Mouse (Mus musculus): Measurements from ENCODE around the gene Krtap3-1. TPM values are rescaled to one million over a fixed set of nuclear protein-coding genes. Genes with fewer than 3 reads are reported as not detected.

The Krtap3-1 gene
- total RNA-seq, 2 experiments from 2014 or later: not detected

- no peak for ATAC-seq (replicated peaks; ENCODE audit: poor library complexity)
These were observed 26.7 kb downstream of the Krtap3-1 start for GRCm38 (mm10) chr11:99539721-99540120.

- ATAC-seq (replicated peaks; ENCODE audit: poor library complexity): no peak
These were observed 45.1 kb downstream of the Krtap3-1 start, which contains the start of gene Krt39 for GRCm38 (mm10) chr11:99521288-99521860. Gene Krt39, minus strand, starts transcription at chr11:99521338.

Other genes with a start within 250 kb of the Krtap3-1 start
Only the 30 nearest of the 37 such genes appear.
- gene Krt27, start 215.5 kb downstream of the Krtap3-1 start, total RNA-seq (2015): not detected in 2 replicates
- gene Krt27, start 215.5 kb downstream of the Krtap3-1 start, total RNA-seq (2017): not detected in 2 replicates
- gene Krt28, start 191.7 kb downstream of the Krtap3-1 start, total RNA-seq (2015): not detected in 2 replicates
- gene Krt28, start 191.7 kb downstream of the Krtap3-1 start, total RNA-seq (2017): not detected in 2 replicates
- 2.3 and 7.2 TPM in 2 replicates for gene Krt10, start 177.3 kb downstream of the Krtap3-1 start, total RNA-seq (2015)
- gene Krt10, start 177.3 kb downstream of the Krtap3-1 start, total RNA-seq (2017): 0.47 TPM in 1 of 2 replicates, not detected in the other
- gene Krt12, start 144.4 kb downstream of the Krtap3-1 start, total RNA-seq (2015): not detected in 2 replicates
- not detected in 2 replicates for gene Krt12, start 144.4 kb downstream of the Krtap3-1 start, total RNA-seq (2017)
- not detected in 2 replicates for gene Krt20, start 128.5 kb downstream of the Krtap3-1 start, total RNA-seq (2015)
- not detected in 2 replicates for gene Krt20, start 128.5 kb downstream of the Krtap3-1 start, total RNA-seq (2017)
- not detected in 2 replicates for gene Krt23, start 73.5 kb downstream of the Krtap3-1 start, total RNA-seq (2015)
- not detected in 2 replicates for gene Krt23, start 73.5 kb downstream of the Krtap3-1 start, total RNA-seq (2017)
- gene Krt39, start 45.3 kb downstream of the Krtap3-1 start, total RNA-seq (2015): not detected in 2 replicates
- gene Krt39, start 45.3 kb downstream of the Krtap3-1 start, total RNA-seq (2017): not detected in 2 replicates
- not detected in 2 replicates for gene Krt40, start 23.5 kb downstream of the Krtap3-1 start, total RNA-seq (2015)
- gene Krt40, start 23.5 kb downstream of the Krtap3-1 start, total RNA-seq (2017): not detected in 2 replicates
- not detected in 2 replicates for gene Krtap3-3, start 15.8 kb downstream of the Krtap3-1 start, total RNA-seq (2015)
- not detected in 2 replicates for gene Krtap3-3, start 15.8 kb downstream of the Krtap3-1 start, total RNA-seq (2017)
- not detected in 2 replicates for gene Krtap3-2, start 9.8 kb downstream of the Krtap3-1 start, total RNA-seq (2015)
- gene Krtap3-2, start 9.8 kb downstream of the Krtap3-1 start, total RNA-seq (2017): not detected in 2 replicates
- gene Gm11939, start 7.2 kb downstream of the Krtap3-1 start, total RNA-seq (2015): not detected in 2 replicates
- not detected in 2 replicates for gene Gm11939, start 7.2 kb downstream of the Krtap3-1 start, total RNA-seq (2017)
- gene Krtap1-5, start 14.4 kb upstream of the Krtap3-1 start, total RNA-seq (2015): not detected in 2 replicates
- gene Krtap1-5, start 14.4 kb upstream of the Krtap3-1 start, total RNA-seq (2017): not detected in 2 replicates
- not detected in 2 replicates for gene Krtap1-4, start 17.0 kb upstream of the Krtap3-1 start, total RNA-seq (2015)
- gene Krtap1-4, start 17.0 kb upstream of the Krtap3-1 start, total RNA-seq (2017): not detected in 2 replicates
- not detected in 2 replicates for gene Krtap1-3, start 24.7 kb upstream of the Krtap3-1 start, total RNA-seq (2015)
- not detected in 2 replicates for gene Krtap1-3, start 24.7 kb upstream of the Krtap3-1 start, total RNA-seq (2017)
- gene Krtap9-3, start 31.5 kb upstream of the Krtap3-1 start, total RNA-seq (2015): not detected in 2 replicates
- not detected in 2 replicates for gene Krtap9-3, start 31.5 kb upstream of the Krtap3-1 start, total RNA-seq (2017)
- gene Gm11938, start 36.7 kb upstream of the Krtap3-1 start, total RNA-seq (2015): not detected in 2 replicates
- not detected in 2 replicates for gene Gm11938, start 36.7 kb upstream of the Krtap3-1 start, total RNA-seq (2017)
- gene Gm11937, start 43.6 kb upstream of the Krtap3-1 start, total RNA-seq (2015): not detected in 2 replicates
- not detected in 2 replicates for gene Gm11937, start 43.6 kb upstream of the Krtap3-1 start, total RNA-seq (2017)
- gene Krtap2-4, start 48.2 kb upstream of the Krtap3-1 start, total RNA-seq (2015): not detected in 2 replicates
- not detected in 2 replicates for gene Krtap2-4, start 48.2 kb upstream of the Krtap3-1 start, total RNA-seq (2017)
- not detected in 2 replicates for gene Gm11562, start 53.8 kb upstream of the Krtap3-1 start, total RNA-seq (2015)
- gene Gm11562, start 53.8 kb upstream of the Krtap3-1 start, total RNA-seq (2017): not detected in 2 replicates
- gene Krtap4-1, start 61.6 kb upstream of the Krtap3-1 start, total RNA-seq (2015): not detected in 2 replicates
- gene Krtap4-1, start 61.6 kb upstream of the Krtap3-1 start, total RNA-seq (2017): not detected in 2 replicates
- not detected in 2 replicates for gene Krtap4-2, start 68.5 kb upstream of the Krtap3-1 start, total RNA-seq (2015)
- gene Krtap4-2, start 68.5 kb upstream of the Krtap3-1 start, total RNA-seq (2017): not detected in 2 replicates
- not detected in 2 replicates for gene Krtap4-7, start 77.5 kb upstream of the Krtap3-1 start, total RNA-seq (2015)
- gene Krtap4-7, start 77.5 kb upstream of the Krtap3-1 start, total RNA-seq (2017): not detected in 2 replicates
- not detected in 2 replicates for gene Gm11555, start 83.6 kb upstream of the Krtap3-1 start, total RNA-seq (2015)
- not detected in 2 replicates for gene Gm11555, start 83.6 kb upstream of the Krtap3-1 start, total RNA-seq (2017)
- not detected in 2 replicates for gene Gm11563, start 92.3 kb upstream of the Krtap3-1 start, total RNA-seq (2015)
- gene Gm11563, start 92.3 kb upstream of the Krtap3-1 start, total RNA-seq (2017): not detected in 2 replicates
- gene Krtap4-6, start 99.3 kb upstream of the Krtap3-1 start, total RNA-seq (2015): not detected in 2 replicates
- gene Krtap4-6, start 99.3 kb upstream of the Krtap3-1 start, total RNA-seq (2017): not detected in 2 replicates
- gene Gm14190, start 124.1 kb upstream of the Krtap3-1 start, total RNA-seq (2015): not detected in 2 replicates
- not detected in 2 replicates for gene Gm14190, start 124.1 kb upstream of the Krtap3-1 start, total RNA-seq (2017)
- gene Gm14180, start 167.7 kb upstream of the Krtap3-1 start, total RNA-seq (2015): not detected in 2 replicates
- gene Gm14180, start 167.7 kb upstream of the Krtap3-1 start, total RNA-seq (2017): not detected in 2 replicates
- gene Gm11595, start 206.3 kb upstream of the Krtap3-1 start, total RNA-seq (2015): not detected in 2 replicates
- gene Gm11595, start 206.3 kb upstream of the Krtap3-1 start, total RNA-seq (2017): not detected in 2 replicates
- gene Krtap4-8, start 214.1 kb upstream of the Krtap3-1 start, total RNA-seq (2015): not detected in 2 replicates
- gene Krtap4-8, start 214.1 kb upstream of the Krtap3-1 start, total RNA-seq (2017): not detected in 2 replicates
- not detected in 2 replicates for gene Krtap4-9, start 218.6 kb upstream of the Krtap3-1 start, total RNA-seq (2015)
- not detected in 2 replicates for gene Krtap4-9, start 218.6 kb upstream of the Krtap3-1 start, total RNA-seq (2017)